Mouse (Mus musculus) limb, embryonic 14.5 days (tissue): ENCODE measurements around the gene Rxfp2. TPM values are rescaled to one million over a fixed set of nuclear protein-coding genes. Genes with fewer than 3 reads are reported as not detected.

Experiments
- ATAC-seq: fragments of 200-750 bp; cut with Nextera tagmentation; 2 replicates; pipeline ENCODE4 v1.8.0; 2017; ENCODE audit warnings: low read depth, moderate number of reproducible peaks, moderate TSS enrichment; ENCODE audit not compliant: low FRiP score
- DNase-seq: peaks from one replicate; pipeline ENCODE4 v3.0.0-alpha.2; 2015; ENCODE audit warnings: low spot score
- H3K27ac ChIP-seq: fragments of 300-500 bp; sonication (generic); replicated peaks from 2 replicates; pipeline ENCODE4 v1.5.1; 2014; ENCODE audit warnings: low read depth, mild to moderate bottlenecking, low read length, moderate library complexity, mixed read lengths
- H3K27me3 ChIP-seq: fragments of 300-500 bp; sonication (generic); 2 replicates; pipeline ENCODE4 v1.6.1; 2014; ENCODE audit warnings: low read length, mixed read lengths; ENCODE audit not compliant: control insufficient read depth, insufficient read depth
- H3K36me3 ChIP-seq: fragments of 300-500 bp; sonication (generic); 2 replicates; pipeline ENCODE4 v1.6.1; 2014; ENCODE audit warnings: mild to moderate bottlenecking, low read length, moderate library complexity, mixed read lengths; ENCODE audit not compliant: control insufficient read depth, insufficient read depth
- H3K4me1 ChIP-seq: fragments of 300-500 bp; sonication (generic); 2 replicates; pipeline ENCODE4 v1.6.1; 2014; ENCODE audit warnings: antibody characterized with exemption, low read length, mixed read lengths; ENCODE audit not compliant: control insufficient read depth, insufficient read depth
- H3K4me2 ChIP-seq: fragments of 300-500 bp; sonication (generic); replicated peaks from 2 replicates; pipeline ENCODE4 v1.6.1; 2014; ENCODE audit warnings: low read depth, mild to moderate bottlenecking, low read length, moderate library complexity; ENCODE audit not compliant: severe bottlenecking
- H3K4me3 ChIP-seq: fragments of 300-500 bp; sonication (generic); replicated peaks from 2 replicates; pipeline ENCODE4 v1.5.1; 2014; ENCODE audit warnings: low read length
- H3K9ac ChIP-seq: fragments of 300-500 bp; sonication (generic); 2 replicates; pipeline ENCODE4 v1.6.1; 2014; ENCODE audit warnings: mild to moderate bottlenecking, low read depth, low read length, moderate library complexity; ENCODE audit not compliant: severe bottlenecking
- H3K9me3 ChIP-seq: fragments of 300-500 bp; sonication (generic); 2 replicates; pipeline ENCODE4 v1.6.1; 2016; ENCODE audit warnings: low read length; ENCODE audit not compliant: control insufficient read depth
- POLR2A ChIP-seq: fragments of 200-500 bp; IDR thresholded peaks from 2 replicates; pipeline ENCODE4 v1.8.0; 2012; ENCODE audit warnings: inconsistent platforms, mild to moderate bottlenecking, moderate library complexity, borderline replicate concordance; ENCODE audit not compliant: insufficient read depth, insufficient read length; ENCODE audit errors: extremely low read depth
- WGBS: fragments of 180-500 bp; shearing (Covaris S2); extraction: QIAGEN DNeasy Blood & Tissue Kit; methylation state at CpG from one replicate; pipeline ENCODE4 v1.1.7; 2014; 5-methylcytosine and 5-hydroxymethylcytosine counted together
- polyA plus RNA-seq, 2 experiments: library from polyadenylated mRNA; depleted of rRNA in 1 of 2; stranded (reverse) in 1 of 2; unstranded in 1 of 2; fragments of >200 nt; fragmentation: Nextera tagmentation in 1 of 2; extraction: Ambion mirVana in 1 of 2; gene quantifications; 2 replicates each; pipeline versions ENCODE4 v1.2.1 to v1.2.3; 2012 to 2014

Rxfp2 gene
- polyA plus RNA-seq, 2 experiments: 0.19 to 2.8 TPM

DNA sequence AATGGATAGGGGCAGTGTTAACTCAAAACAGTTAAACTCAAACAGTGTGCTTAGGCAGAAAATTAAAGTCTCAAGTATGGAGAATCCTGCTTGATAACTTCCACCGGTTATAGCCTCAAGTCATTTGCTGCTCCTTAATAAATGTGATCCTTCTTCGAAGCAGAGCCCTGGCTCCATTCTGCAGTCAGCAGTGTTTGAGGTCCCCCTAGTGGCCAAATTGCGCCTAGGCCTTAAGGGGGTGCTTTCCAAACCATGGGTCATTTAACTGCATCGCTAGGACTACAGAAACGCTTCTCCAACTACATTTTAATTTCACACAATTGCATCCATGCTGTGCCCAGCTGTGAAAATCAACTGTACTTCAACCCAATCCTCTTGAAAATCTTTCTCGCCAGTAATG, 2.4 kb downstream of the Rxfp2 start:
- ATAC-seq (peak; percentile 78; the same call in 1 of the 2 replicates), DNase-seq (peak; percentile 91)
- Histone ChIP-seq H3K4me3 (no peak overlapping the region), H3K4me2 (no peak overlapping the region), H3K9me3 (no peaks in the 10 kb centered on the region), H3K4me1 (no peaks in the 10 kb centered on the region), H3K27ac (no peak overlapping the region), H3K9ac (no peak overlapping the region), H3K36me3 (no peaks in the 10 kb centered on the region), H3K27me3 (peaks cover 14% of the 10 kb centered on the region; the same call in 1 of the 2 replicates)
- 2% methylated on average over 6 of the region's 6 CpGs for WGBS
- no peak for TF ChIP-seq POLR2A

DNA sequence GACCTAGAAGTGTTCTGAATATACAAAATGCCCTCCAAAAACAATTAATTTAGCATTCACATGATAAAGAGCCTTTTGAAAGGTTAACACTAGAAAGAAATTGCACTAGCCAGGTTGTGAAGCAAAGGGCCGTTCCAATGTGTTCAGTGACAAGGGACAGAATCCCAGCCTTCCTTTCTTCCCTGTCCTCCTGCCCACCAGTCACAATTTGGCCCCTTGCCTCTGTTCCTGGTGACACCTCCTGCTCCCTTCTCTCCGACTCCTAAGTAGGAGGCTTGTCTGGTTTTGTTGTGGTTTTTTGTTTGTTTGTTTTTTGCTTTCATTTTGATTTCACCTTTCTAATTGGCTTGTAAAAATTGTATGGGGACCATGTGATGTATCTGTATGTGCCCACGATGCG, 3.3 kb downstream of the Rxfp2 start:
- no peak for DNase-seq
- Histone ChIP-seq H3K27me3 (peaks cover 13% of the 10 kb centered on the region; the same call in 1 of the 2 replicates), H3K4me3 (no peak overlapping the region), H3K27ac (no peak overlapping the region), H3K4me1 (no peaks in the 10 kb centered on the region), H3K4me2 (no peak overlapping the region), H3K36me3 (no peaks in the 10 kb centered on the region), H3K9ac (no peak overlapping the region), H3K9me3 (no peaks in the 10 kb centered on the region)
- TF ChIP-seq POLR2A: no peak
- no peak for ATAC-seq
- WGBS: 53% methylated on average over 4 of the region's 4 CpGs

DNA sequence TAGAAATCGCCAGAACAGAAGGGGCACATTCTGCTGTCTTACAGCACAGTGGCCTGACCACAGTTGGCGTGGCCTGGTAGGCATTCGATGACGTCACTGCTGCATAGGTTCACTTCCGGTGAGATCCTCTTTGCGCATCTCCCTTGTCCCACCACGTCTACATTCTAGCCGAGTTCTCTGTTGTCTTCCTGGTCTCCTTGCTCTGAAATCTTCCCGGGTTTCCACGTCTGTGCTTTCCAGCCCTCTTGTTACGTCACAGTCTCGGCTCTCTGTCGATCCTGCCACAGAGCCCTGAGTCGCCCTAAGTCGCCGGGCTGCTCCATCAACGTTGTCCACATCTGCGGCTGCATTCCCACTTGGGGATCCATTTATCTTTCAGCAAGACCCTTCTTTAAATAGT, 4.1 kb downstream of the Rxfp2 start:
- no peak overlapping the region for H3K4me2 ChIP-seq
- WGBS: 85% methylated on average over 18 of the region's 18 CpGs
- TF ChIP-seq POLR2A: no peak
- no peaks in the 10 kb centered on the region for H3K4me1 ChIP-seq
- no peak overlapping the region for H3K4me3 ChIP-seq
- H3K9me3 ChIP-seq: no peaks in the 10 kb centered on the region
- peaks cover 10% of the 10 kb centered on the region; the same call in 1 of the 2 replicates for H3K27me3 ChIP-seq
- no peak overlapping the region for H3K9ac ChIP-seq
- H3K36me3 ChIP-seq: no peaks in the 10 kb centered on the region
- no peak for DNase-seq
- ATAC-seq: no peak
- no peak overlapping the region for H3K27ac ChIP-seq

DNA sequence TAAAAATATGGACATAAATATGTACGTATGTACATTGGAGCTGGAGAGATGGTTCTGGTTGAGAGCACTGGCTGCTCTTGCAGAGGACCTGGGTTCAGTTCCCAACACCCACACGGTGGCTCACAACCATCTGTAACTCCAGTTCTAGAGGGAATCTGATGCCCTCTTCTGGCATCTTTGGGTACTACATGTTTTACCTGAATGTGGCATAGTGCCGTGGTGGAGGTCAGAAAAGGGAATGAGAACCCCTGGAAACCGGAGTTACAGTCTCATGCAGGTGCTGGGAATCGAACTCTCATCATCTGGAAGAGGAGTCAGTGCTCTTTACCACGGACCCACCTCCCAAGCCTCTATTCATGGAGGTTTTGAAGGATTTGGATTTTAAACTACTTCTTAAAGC, 5.0 kb downstream of the Rxfp2 start:
- TF ChIP-seq POLR2A: no peak
- 89% methylated on average over 6 of the region's 6 CpGs for WGBS
- Histone ChIP-seq H3K27me3 (peaks cover 4% of the 10 kb centered on the region; the same call in 1 of the 2 replicates), H3K9ac (no peak overlapping the region), H3K4me2 (no peak overlapping the region), H3K4me3 (no peak overlapping the region), H3K36me3 (no peaks in the 10 kb centered on the region), H3K4me1 (no peaks in the 10 kb centered on the region), H3K9me3 (no peaks in the 10 kb centered on the region), H3K27ac (no peak overlapping the region)
- DNase-seq (no peak), ATAC-seq (no peak)

DNA sequence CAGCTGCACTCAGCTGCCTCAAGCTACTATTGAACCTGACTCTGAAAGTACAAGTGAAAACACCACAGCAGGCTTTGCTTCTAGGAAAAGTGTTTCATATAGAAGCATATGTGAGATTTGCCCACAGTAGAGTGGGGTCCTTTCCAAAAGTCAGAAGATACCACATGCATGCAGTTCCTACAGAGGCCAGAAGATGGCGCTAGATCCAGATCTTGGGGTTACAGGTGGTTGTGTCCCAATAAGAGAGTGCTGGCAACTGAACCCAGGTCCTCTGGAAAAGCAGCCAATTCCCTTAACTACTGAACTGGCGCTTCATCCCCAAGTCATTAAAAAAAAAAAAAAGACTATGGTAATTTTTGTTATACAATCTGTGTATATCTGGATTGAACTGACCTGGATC, 5.7 kb downstream of the Rxfp2 start:
- Histone ChIP-seq H3K9ac (no peak overlapping the region), H3K9me3 (no peaks in the 10 kb centered on the region), H3K4me2 (no peak overlapping the region), H3K27ac (no peak overlapping the region), H3K36me3 (no peaks in the 10 kb centered on the region), H3K4me3 (no peak overlapping the region), H3K4me1 (no peaks in the 10 kb centered on the region), H3K27me3 (no peaks in the 10 kb centered on the region)
- TF ChIP-seq POLR2A: no peak
- no peak for ATAC-seq
- 78% methylated on average over 2 of the region's 2 CpGs for WGBS
- DNase-seq: no peak

DNA sequence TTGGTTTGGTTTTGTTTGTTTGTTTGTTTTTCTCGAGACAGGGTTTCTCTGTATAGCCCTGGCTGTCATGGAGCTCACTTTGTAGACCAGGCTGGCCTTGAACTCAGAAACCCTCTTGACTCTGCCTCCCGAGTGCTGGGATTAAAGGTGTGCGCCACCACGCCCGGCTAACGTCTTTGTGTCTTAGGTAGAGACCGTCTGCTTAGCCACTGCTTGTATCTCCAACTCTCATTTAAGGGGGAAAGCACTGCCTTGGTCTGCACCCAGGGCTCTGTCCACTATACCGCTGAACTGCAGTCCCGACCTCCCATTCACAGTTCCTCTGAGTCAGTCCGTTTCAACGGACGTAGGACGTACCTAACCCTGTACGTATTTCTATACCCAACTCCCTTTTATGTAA, 6.4 kb downstream of the Rxfp2 start:
- Histone ChIP-seq H3K9ac (no peak overlapping the region), H3K4me1 (no peaks in the 10 kb centered on the region), H3K27me3 (no peaks in the 10 kb centered on the region), H3K36me3 (no peaks in the 10 kb centered on the region), H3K4me3 (no peak overlapping the region), H3K4me2 (no peak overlapping the region), H3K27ac (no peak overlapping the region), H3K9me3 (no peaks in the 10 kb centered on the region)
- WGBS: 94% methylated on average over 14 of the region's 14 CpGs
- ATAC-seq (no peak), DNase-seq (no peak)
- no peak for TF ChIP-seq POLR2A
